Mouse (Mus musculus): ENCODE results near the gene Olfr435. TPM values are rescaled to one million over a fixed set of nuclear protein-coding genes. Genes with fewer than 3 reads are reported as not detected.
"Not testable (repeated sequence)": the region's sequence is repeated elsewhere in the genome, so short reads cannot be mapped to it uniquely, and the experiment has no call there.

Olfr435 gene
- total RNA-seq (2015; ENCODE audit: low replicate concordance) (not detected in 2 replicates), total RNA-seq (2017; ENCODE audit: low replicate concordance) (not detected in 2 replicates)

DNA sequence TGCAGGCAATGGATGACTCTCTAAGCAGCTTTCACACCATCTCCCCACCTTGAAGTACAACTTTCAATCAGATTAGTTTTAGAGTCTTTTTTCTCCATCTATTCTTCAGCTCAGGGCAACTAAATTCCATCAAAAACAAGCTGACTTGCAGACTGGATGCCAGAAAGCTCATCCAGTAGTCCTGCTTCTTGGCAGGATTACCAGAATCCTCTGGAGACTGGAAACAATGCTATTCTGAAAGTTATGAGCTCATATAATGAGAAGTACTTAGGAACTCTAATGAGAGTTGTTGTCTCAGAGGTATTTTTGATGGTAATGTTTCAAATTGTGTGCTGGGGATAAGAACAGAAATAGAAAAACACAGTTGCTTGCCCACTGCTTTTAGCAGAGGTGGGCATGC, at the start of gene Olfr435:
TSS of gene Olfr435 (plus strand) at position 366 of the 400 bp plus-strand sequence.
- ATAC-seq (replicated peaks; ENCODE audit: low FRiP score, poor library complexity, severe bottlenecking), result no peak

DNA sequence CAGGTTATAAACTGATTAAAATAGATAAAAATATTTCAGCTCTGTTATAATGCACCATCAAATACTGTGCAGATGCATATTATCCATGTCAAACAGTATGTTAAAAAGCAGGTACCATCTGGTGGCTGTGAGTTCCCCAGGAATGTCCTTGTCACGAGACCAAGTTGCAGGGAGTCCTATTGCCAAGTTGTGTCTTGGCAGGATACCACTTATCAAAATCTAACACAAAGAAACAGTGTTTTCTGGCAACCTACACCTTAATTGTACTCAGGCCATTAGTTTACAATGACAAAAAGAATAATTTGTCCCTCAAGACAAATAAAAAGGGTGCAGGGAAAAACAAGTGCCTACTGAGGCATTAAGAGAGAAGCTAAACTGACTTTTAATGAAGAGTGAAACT, 37.4 kb upstream of the Olfr435 start:
- no peak for ATAC-seq (replicated peaks; ENCODE audit: low FRiP score, poor library complexity, severe bottlenecking)

DNA sequence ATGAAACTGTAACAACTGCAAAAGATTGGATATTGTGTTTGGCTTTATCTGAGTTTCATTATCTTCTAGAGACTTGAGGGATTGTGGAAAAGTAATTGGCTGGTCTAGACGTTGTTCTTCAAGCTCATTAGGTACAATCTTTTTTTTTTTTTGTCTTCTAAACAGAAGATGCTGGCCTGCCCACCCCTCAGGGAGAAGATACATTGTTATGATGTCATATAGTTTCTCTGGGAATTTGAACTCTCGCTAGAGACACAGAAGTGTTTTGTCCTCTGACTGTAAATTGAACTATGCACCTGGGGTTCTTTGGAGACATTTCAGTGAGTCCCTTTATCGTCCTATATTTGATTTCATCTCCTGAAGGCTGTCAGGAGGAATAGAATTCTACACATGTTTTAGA, 34.0 kb upstream of the Olfr435 start, which contains the start of gene Olfr437:
TSS of gene Olfr437 (plus strand) at position 301 of the 400 bp plus-strand sequence.
- no peak for ATAC-seq (replicated peaks; ENCODE audit: low FRiP score, poor library complexity, severe bottlenecking)

DNA sequence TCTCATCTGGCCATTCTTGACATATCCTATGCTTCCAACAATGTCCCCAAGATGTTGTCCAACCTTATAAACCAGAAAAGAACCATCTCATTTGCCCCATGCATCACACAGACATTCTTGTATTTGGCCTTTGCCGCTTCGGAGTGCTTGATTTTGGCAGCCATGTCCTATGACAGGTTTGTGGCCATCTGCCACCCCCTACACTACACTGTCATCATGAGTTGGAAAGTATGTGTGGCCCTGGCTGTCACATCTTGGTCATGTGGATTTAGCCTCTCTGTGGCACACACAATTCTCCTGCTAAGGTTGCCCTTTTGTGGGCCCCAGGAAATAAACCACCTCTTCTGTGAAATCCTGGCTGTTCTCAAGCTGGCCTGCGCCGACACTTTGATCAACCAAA, 29.7 kb upstream of the Olfr435 start:
- ATAC-seq (replicated peaks; ENCODE audit: low FRiP score, poor library complexity, severe bottlenecking), result no peak

DNA sequence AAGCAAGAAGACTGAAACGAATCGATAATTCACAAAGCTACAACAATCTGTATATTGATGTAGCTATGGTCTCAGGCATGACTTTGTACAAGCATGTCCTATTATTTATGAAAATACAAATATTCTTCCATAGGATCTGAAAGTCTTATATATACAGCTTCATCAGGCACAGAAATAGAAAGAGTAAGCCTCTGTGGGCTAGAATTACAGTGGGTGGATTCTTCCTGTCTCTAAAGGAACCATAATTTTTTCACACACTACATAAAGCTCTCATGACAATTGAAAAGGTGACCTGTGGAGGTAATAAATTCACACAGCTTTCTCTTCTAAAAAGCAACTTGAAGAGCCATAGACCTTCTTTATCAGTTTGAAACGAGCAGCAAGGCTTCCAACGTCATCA, 25.1 kb upstream of the Olfr435 start, which contains the start of gene Olfr13:
TSS of gene Olfr13 (plus strand) at position 301 of the 400 bp plus-strand sequence.
- no peak for ATAC-seq (replicated peaks; ENCODE audit: low FRiP score, poor library complexity, severe bottlenecking)

DNA sequence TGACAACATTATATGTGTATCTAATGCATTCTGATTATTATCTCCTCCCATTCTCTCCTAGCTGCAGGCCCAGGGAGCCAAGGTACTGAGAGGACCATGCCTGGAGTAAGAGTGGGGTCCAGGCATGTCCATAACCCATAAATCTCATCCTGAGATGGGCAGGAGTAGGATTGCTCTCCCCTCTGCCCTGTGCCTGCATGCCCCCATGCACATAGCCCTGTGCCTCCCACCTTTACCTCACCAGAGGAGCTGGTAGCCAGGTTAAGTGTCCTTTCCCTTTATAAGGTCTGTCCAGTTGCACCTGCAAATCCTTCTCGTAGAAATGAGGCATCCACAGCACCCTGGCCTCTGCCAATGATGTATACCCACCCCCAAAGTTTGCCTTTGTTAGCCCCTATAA, 18.8 kb upstream of the Olfr435 start:
- ATAC-seq (replicated peaks; ENCODE audit: low FRiP score, poor library complexity, severe bottlenecking), result no peak

DNA sequence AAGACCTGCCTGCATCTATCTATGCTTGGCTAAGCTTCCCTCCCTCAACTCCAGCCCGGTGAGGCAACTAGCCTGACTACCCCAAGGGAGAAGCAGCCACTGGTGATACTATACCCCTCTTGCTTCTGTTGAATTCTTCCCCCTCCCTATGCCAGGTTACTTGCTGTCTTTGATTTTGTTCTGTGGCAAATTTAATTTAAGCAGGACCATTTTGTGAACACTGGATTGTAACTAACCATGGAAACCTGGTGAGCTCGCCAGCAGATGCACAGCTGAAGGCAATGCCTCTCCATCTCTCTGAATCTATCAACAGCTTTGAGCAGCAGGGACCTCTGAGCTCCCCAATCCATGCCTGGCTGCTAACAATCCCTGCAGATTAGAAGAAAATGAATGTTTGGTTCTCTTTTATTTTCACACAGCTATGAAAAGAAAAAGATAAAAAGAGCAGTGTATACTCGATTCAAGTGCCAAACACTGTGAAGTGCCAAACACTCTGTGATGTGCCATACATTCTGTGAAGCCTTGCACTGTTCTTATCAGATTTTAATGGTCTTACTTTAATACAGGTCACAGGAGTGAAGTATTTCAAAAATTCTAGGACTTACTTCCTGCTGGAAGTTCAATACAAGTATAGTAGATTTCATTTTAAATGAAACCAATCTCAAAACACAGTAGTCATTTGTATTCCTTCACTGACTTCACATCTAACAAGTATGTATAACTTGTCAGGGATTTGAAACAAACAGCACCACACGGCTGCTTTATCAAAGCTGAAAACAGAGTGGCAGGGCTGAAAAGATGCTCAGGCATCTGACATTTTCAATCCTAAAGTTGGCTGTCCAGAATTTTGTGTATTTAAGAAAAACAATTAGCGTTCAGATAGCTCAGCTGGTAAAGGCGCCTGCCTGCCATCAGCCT, 18.1 kb upstream of the Olfr435 start:
- ATAC-seq (replicated peaks; ENCODE audit: low FRiP score, poor library complexity, severe bottlenecking), result no peak

DNA sequence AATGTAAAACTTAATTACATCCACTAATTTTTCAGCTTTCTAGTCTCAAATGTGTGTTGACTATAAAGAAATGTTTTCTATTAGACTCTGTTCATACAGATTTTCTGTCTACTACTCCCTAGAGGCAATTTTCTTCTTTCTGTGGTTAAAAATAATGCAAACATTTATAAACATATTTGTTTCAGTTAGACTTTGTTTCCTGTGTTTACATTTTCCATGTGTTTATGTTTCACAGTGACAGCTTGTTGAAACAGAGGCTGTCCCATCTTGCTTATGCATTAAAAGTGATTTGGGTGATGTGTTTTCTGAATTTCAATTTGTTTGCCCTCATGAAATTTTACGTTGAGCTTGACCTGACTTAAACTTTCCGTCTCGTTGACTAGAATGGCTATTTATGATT, 6.0 kb upstream of the Olfr435 start:
- no peak for ATAC-seq (replicated peaks; ENCODE audit: low FRiP score, poor library complexity, severe bottlenecking)

DNA sequence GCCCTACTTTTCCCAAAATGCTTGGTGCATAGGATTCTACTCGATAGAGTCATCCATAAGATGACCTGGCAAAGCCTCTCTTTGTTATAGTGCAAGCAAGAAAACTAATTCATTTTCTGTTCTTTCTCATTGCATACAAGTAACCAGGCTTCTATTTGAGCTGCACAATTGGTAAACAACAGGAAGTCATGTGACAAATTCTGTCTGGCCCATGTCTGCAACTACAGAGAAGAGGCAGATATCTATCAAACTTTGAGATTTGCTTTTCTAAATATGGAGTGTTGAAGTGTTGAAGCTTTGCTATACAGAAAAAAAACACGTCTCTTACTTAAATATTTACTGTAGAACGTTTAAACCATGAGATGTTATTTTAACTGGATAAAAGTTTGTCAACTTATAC, 1.1 kb downstream of the Olfr435 start:
- ATAC-seq (replicated peaks; ENCODE audit: low FRiP score, poor library complexity, severe bottlenecking), result no peak

DNA sequence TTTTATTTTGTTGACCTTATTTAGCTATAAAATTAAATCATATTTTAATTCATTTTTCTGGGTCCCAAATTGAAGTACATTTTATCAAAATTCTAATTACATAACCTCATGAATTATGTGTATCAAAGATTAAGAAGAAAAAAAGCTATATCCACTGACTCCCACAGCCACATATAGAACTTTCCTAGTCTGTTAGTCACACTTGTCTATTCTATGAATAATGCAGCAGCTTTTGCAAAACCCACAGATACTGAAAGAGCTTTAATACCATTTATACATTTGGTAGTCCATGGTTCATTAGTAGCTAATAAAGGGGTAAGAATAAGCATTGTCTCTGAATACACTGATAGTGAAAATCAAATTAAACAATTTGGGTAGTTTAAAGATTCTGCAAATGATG, 5.8 kb downstream of the Olfr435 start:
- ATAC-seq (replicated peaks; ENCODE audit: low FRiP score, poor library complexity, severe bottlenecking), result no peak

DNA sequence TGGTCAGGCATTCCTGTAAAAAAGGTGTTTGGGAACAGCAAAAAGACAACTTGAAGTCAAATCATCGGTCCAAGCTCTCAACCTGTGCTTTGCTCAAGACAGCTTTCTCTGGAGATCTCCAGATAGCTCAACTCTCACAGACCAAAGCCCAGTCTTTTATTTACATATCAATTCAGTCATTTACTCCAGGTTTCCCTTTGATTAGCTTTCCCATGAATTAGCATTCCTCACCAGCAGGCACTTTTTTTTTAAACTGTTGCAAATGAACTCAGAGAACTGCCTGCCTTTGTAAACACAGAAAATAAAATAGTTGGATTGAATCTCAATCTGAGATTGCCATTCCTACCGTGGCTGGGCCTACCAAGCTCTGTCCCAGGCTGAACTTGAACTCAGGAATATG, 8.4 kb downstream of the Olfr435 start:
- no peak for ATAC-seq (replicated peaks; ENCODE audit: low FRiP score, poor library complexity, severe bottlenecking)

DNA sequence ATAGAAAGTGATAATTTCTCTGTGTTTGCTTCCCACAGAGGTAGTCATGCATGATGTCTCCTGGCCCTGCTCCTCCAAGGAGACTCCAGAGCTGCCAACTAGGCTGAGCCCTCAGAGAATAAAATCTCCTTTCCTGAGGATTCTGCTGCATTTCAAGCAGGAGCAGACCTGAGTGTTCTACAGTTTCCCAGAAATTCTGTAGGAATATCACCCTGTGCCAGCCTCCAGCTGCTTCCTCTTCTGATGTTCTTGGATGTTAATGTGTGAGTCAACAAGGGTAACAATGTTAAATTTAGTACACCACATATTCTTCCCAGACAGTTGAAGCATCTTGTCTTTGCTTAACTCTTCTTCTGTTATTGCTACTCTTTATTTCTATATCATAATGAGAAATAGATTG, 15.9 kb downstream of the Olfr435 start, which contains the start of gene Olfr434:
TSS of gene Olfr434 (plus strand) at position 149 of the 400 bp plus-strand sequence.
- not testable (repeated sequence) for ATAC-seq (replicated peaks; ENCODE audit: low FRiP score, poor library complexity, severe bottlenecking)

DNA sequence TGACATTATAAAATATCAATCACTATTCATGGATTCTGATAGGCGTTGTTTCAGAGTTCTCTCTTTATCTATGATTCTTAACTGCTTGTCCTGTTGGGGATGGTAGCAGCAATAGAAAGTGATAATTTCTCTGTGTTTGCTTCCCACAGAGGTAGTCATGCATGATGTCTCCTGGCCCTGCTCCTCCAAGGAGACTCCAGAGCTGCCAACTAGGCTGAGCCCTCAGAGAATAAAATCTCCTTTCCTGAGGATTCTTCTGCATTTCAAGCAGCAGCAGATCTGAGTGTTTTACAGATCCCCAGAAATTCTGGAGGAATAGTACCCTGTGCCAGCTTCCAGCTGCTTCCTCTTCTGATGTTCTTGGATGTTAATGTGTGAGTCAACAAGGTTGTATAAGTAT, 34.3 kb downstream of the Olfr435 start, which contains the start of gene Olfr47:
TSS of gene Olfr47 (plus strand) at position 275 of the 400 bp plus-strand sequence.
- not testable (repeated sequence) for ATAC-seq (replicated peaks; ENCODE audit: low FRiP score, poor library complexity, severe bottlenecking)

DNA sequence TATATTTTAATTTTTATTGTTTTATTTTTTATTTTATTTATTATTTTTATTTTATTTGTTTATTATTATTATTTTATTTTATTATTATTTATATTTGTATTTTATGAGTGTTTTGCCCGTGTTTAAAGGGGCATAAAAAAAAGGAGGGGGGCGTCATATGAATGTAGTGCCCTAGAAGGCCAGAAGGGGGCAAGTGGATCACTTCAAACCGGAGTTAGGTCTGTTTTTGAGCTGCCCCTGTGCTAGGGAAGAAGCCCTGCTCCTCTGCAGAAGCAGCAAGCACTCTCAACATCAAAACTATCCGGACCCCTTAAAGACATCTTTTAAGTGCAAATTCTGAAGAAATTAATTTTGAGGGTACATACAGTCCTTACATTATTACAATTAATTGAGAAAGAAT, 45.1 kb downstream of the Olfr435 start:
- ATAC-seq (replicated peaks; ENCODE audit: low FRiP score, poor library complexity, severe bottlenecking), result no peak

DNA sequence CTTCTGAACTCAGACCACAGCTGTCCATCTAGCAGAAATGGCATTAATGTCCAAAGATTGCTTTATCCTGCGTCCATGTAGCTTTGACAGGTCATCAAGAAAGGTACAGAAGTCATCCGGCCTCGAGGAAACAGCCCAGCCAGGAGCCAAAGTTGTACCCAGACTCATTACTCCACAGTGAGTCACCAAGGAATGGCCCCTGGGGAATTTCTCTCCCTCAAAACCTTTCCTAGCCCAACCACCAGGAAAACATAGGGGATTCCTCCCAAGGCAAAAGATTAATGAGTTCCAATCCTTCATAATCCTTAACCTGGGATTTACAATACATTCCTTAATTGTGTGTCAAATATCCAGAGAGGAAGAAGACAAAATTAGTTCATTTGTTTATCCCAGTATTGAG, 50.5 kb downstream of the Olfr435 start:
- ATAC-seq (replicated peaks; ENCODE audit: low FRiP score, poor library complexity, severe bottlenecking), result no peak

DNA sequence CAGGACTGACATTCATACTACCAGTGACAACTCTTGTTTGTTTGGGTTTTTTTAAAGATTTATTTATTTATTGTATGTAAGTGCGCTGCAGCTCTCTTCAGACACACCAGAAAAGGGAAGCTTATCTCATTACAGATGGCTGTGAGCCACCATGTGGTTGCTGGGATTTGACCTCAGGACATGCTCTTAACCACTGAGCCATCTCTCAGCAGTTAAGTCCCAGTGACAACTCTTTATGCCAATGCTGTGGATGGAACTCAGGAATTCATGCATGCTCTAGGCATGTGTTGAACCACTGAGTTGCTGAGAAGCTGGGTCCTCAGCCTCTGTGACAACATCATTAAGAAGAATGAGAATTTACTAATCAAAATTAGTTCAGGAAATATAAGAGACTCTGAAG, 56.0 kb downstream of the Olfr435 start:
- ATAC-seq (replicated peaks; ENCODE audit: low FRiP score, poor library complexity, severe bottlenecking), result no peak

Other genes starting within 250 kb of the Olfr435 start
- gene Olfr444, start 248.1 kb upstream of the Olfr435 start, total RNA-seq (2015; ENCODE audit: low replicate concordance), result not detected in 2 replicates
- gene Olfr444, start 248.1 kb upstream of the Olfr435 start, total RNA-seq (2017; ENCODE audit: low replicate concordance), result not detected in 2 replicates
- not detected in 2 replicates for gene Olfr441, start 90.8 kb upstream of the Olfr435 start, total RNA-seq (2015; ENCODE audit: low replicate concordance)
- not detected in 2 replicates for gene Olfr441, start 90.8 kb upstream of the Olfr435 start, total RNA-seq (2017; ENCODE audit: low replicate concordance)
- gene Olfr237-ps1, start 50.6 kb upstream of the Olfr435 start, total RNA-seq (2015; ENCODE audit: low replicate concordance), result not detected in 2 replicates
- gene Olfr237-ps1, start 50.6 kb upstream of the Olfr435 start, total RNA-seq (2017; ENCODE audit: low replicate concordance), result 0.17 TPM in 1 of 2 replicates, not detected in the other
- not detected in 2 replicates for gene Olfr437, start 33.9 kb upstream of the Olfr435 start, total RNA-seq (2015; ENCODE audit: low replicate concordance)
- gene Olfr437, start 33.9 kb upstream of the Olfr435 start, total RNA-seq (2017; ENCODE audit: low replicate concordance), result not detected in 2 replicates
- not detected in 2 replicates for gene Olfr13, start 25.0 kb upstream of the Olfr435 start, total RNA-seq (2015; ENCODE audit: low replicate concordance)
- gene Olfr13, start 25.0 kb upstream of the Olfr435 start, total RNA-seq (2017; ENCODE audit: low replicate concordance), result not detected in 2 replicates
- gene Olfr434, start 15.9 kb downstream of the Olfr435 start, total RNA-seq (2015; ENCODE audit: low replicate concordance), result not detected in 2 replicates
- gene Olfr434, start 15.9 kb downstream of the Olfr435 start, total RNA-seq (2017; ENCODE audit: low replicate concordance), result not detected in 2 replicates
- gene Olfr47, start 34.4 kb downstream of the Olfr435 start, total RNA-seq (2015; ENCODE audit: low replicate concordance), result not detected in 2 replicates
- not detected in 2 replicates for gene Olfr47, start 34.4 kb downstream of the Olfr435 start, total RNA-seq (2017; ENCODE audit: low replicate concordance)
- not detected in 2 replicates for gene Arhgef5, start 68.4 kb downstream of the Olfr435 start, total RNA-seq (2015; ENCODE audit: low replicate concordance)
- gene Arhgef5, start 68.4 kb downstream of the Olfr435 start, total RNA-seq (2017; ENCODE audit: low replicate concordance), result 0.17 TPM in 1 of 2 replicates, not detected in the other
- not detected in 2 replicates for gene Nobox, start 112.4 kb downstream of the Olfr435 start, total RNA-seq (2015; ENCODE audit: low replicate concordance)
- not detected in 2 replicates for gene Nobox, start 112.4 kb downstream of the Olfr435 start, total RNA-seq (2017; ENCODE audit: low replicate concordance)

All from erythroblast, adult 5-6 weeks (primary cell).